Mouse (Mus musculus) kidney, adult 2 months (tissue): ENCODE data around the gene Tubb4a. TPM values are rescaled to one million over a fixed set of nuclear protein-coding genes. Genes with fewer than 3 reads are reported as not detected.

ENCODE experiments used
- DNase-seq: peaks from one replicate; pipeline ENCODE4 v3.0.0; 2021
- H3K27ac ChIP-seq: fragments of 200-500 bp; 2 replicates; pipeline ENCODE4 v1.5.1; 2012; ENCODE audit warnings: low read depth, low read length, control low read depth, inconsistent platforms; ENCODE audit not compliant: insufficient read depth
- H3K27me3 ChIP-seq: fragments of 200-500 bp; replicated peaks from 2 replicates; pipeline ENCODE4 v1.6.1; 2012; ENCODE audit warnings: mild to moderate bottlenecking, moderate library complexity, low read length, inconsistent platforms; ENCODE audit not compliant: control insufficient read depth, insufficient read depth
- H3K36me3 ChIP-seq: fragments of 200-500 bp; 2 replicates; pipeline ENCODE4 v1.6.1; 2012; ENCODE audit warnings: mild to moderate bottlenecking, moderate library complexity, low read length, inconsistent platforms; ENCODE audit not compliant: control insufficient read depth, insufficient read depth
- H3K4me1 ChIP-seq: fragments of 200-500 bp; 2 replicates; pipeline ENCODE4 v1.6.1; 2011; ENCODE audit warnings: low read length; ENCODE audit not compliant: control insufficient read depth, insufficient read depth
- H3K4me3 ChIP-seq: fragments of 200-500 bp; 2 replicates; pipeline ENCODE4 v1.5.1; 2011; ENCODE audit warnings: mild to moderate bottlenecking, low read depth, low read length, control low read depth; ENCODE audit not compliant: insufficient read depth
- CTCF ChIP-seq: fragments of 200-500 bp; conservative IDR thresholded peaks from 2 replicates; pipeline ENCODE4 v1.5.1; 2011; ENCODE audit warnings: low read depth, mild to moderate bottlenecking, control low read depth, low read length, moderate library complexity, mixed read lengths; ENCODE audit not compliant: insufficient read depth, insufficient read length
- POLR2A ChIP-seq: fragments of 200-500 bp; IDR thresholded peaks from one replicate; pipeline ENCODE4 v1.6.1; 2011; ENCODE audit warnings: low read depth, low read length, control low read depth
- WGBS: fragments of 180-500 bp; shearing (Covaris S2); methylation state at CpG from one replicate; pipeline ENCODE4 v1.1.7; 2018; 5-methylcytosine and 5-hydroxymethylcytosine counted together
- polyA plus RNA-seq: library from polyadenylated mRNA; depleted of rRNA; stranded (reverse); fragments of >200 nt; gene quantifications from 2 replicates; pipeline ENCODE4 v1.2.3, GENCODE M21; 2012; rRNA removed

The Tubb4a gene
- polyA plus RNA-seq, 1 experiment = 2.9 TPM

DNA sequence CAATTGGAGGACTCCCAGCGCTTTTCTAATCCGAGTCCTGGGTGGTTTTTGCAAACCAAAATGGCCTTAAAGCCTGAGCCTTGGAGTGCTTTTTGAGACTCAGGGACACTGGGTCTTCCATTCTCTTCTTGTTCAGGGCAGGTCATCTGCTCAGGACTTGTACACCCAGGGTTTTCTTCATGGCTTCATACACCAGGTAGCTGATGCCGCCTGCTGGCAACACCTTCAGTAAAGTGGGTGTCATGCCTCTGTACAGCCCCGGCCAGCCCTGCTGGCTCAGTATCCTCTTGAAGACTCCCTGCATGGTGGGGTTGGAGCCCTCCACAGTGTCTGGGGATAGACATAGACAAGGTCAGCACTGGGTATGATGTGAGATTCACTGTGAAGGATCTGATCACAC is 54.7 kb downstream of the Tubb4a start:
- Histone ChIP-seq H3K27ac (no peak overlapping the region), H3K4me1 (peaks cover 10% of the 10 kb centered on the region; the same call in 1 of the 2 replicates), H3K4me3 (no peak overlapping the region), H3K27me3 (no peaks in the 10 kb centered on the region), H3K36me3 (no peaks in the 10 kb centered on the region)
- TF ChIP-seq CTCF (no peak), POLR2A (no peak)
- no peak for DNase-seq
- WGBS = 86% methylated on average over 4 of the region's 4 CpGs

DNA sequence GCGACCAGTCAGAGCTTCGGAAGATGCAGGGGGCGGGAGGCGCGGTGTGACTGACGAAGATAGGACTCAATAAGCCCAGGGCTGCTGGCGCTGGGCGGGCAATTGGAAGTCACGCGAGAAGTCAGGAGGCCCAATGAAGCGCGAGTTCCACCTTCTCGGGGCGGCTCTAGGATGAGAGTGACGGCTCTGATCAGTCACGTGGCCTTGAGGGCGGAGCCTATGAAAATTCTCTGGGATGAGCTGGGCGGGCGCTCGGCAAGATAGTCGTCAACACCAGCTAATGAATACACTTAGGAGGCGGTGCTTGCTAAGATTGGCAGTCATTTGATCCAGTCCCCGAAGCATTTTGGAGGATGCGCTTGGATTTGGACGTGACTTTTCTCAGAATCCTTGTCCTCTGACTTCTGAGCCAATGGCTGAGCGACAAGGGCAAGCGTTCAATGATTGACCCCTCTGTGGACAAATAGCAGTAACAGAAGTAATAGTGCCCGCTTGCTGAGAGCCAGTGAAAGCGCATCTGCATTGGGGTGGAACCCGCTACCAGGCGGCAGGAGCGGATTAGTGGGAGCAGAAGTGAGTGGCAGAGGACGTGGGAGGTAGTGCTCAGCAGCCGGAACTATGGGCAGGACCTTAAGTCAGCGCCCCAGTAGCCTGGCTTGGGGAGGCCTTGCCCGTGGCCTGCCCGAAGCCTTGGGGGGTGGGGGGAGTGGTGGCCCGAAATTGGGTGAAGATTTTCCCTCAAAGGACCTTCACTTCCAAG is 55.7 kb downstream of the Tubb4a start:
- no peaks in the 10 kb centered on the region for H3K27me3 ChIP-seq

DNA sequence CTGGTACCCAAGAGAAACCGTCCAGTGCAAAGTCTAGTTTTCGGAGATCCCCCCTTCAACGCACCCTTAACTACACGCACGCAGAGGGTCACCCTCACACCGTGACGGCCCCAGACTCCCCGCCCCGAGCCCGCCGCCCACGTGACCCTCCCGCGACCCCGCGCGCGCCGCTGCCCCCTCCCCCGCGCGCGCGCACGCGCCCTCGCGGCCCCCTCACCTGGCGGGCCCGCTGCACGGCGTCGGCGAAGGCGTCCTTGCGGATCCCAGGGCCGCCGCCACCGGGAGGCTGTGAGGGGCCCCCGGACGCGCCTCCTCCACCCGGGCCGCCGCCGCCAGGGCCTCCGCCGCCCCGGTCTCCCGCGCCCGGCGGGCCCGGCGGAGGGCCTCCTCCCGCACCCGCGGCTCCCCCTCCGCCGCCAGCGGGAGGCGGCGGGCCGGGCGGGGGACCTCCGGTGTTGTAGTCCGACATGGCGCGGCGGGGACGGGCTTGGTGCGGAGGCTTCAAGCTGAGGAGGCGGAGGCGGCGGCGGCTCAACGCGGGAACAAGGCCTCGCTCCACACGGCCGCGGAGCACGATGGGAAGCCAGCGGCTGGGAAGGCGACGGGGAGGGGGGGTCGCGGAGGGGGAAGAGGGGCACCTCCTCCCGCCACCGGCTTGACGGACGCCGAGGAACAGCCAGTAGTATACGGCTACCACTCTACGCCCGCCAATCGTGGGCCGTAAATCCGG is 56.5 kb downstream of the Tubb4a start, which contains the start of gene Khsrp:
Khsrp (minus strand) TSS at position 592 of the 730 bp plus-strand sequence.
- WGBS = 1% methylated on average over 94 of the region's 99 CpGs

More for the DNA sequence above, 55.7 kb downstream of the Tubb4a start:
- Histone ChIP-seq H3K4me3 (peak overlapping the region; percentile 46), H3K4me1 (peaks cover 10% of the 10 kb centered on the region; the same call in 1 of the 2 replicates), H3K36me3 (no peaks in the 10 kb centered on the region), H3K27ac (peak overlapping the region; percentile 86)
- peak; percentile 96 for TF ChIP-seq POLR2A
- no peak for TF ChIP-seq CTCF
- WGBS = under 1% methylated on average over 38 of the region's 38 CpGs
- peak; percentile 100 for DNase-seq

More for the DNA sequence above, 56.5 kb downstream of the Tubb4a start, which contains the start of gene Khsrp:
- no peaks in the 10 kb centered on the region for H3K36me3 ChIP-seq
- H3K4me1 ChIP-seq = peaks cover 10% of the 10 kb centered on the region; the same call in 1 of the 2 replicates
- TF ChIP-seq POLR2A (no peak), CTCF (no peak)
- peak; percentile 21 for DNase-seq
- H3K4me3 ChIP-seq = peak within 1 kb of the TSS; percentile 92
- H3K27ac ChIP-seq = peak within 1 kb of the TSS; percentile 86
- H3K27me3 ChIP-seq = no peaks in the 10 kb centered on the region

Other genes starting within 250 kb of the Tubb4a start
- gene Acsbg2, start 213.3 kb downstream of the Tubb4a start, polyA plus RNA-seq = 0.05 TPM in 2 replicates
- gene 1700061G19Rik, start 212.3 kb downstream of the Tubb4a start, polyA plus RNA-seq = 0.03 and 0.07 TPM in 2 replicates
- 30.1 and 37.9 TPM in 2 replicates for gene Mllt1, start 152.4 kb downstream of the Tubb4a start, polyA plus RNA-seq
- gene Acer1, start 105.7 kb downstream of the Tubb4a start, polyA plus RNA-seq = not detected in 2 replicates
- gene Clpp, start 97.5 kb downstream of the Tubb4a start, polyA plus RNA-seq = 245 and 276 TPM in 2 replicates
- 54.4 and 59.2 TPM in 2 replicates for gene Alkbh7, start 90.4 kb downstream of the Tubb4a start, polyA plus RNA-seq
- not detected in 2 replicates for gene Pspn, start 87.8 kb downstream of the Tubb4a start, polyA plus RNA-seq
- 22.0 and 25.1 TPM in 2 replicates for gene Gtf2f1, start 76.5 kb downstream of the Tubb4a start, polyA plus RNA-seq
- 0.11 and 0.15 TPM in 2 replicates for gene Gm17949, start 76.3 kb downstream of the Tubb4a start, polyA plus RNA-seq
- gene Khsrp, start 56.3 kb downstream of the Tubb4a start, polyA plus RNA-seq = 49.7 and 51.1 TPM in 2 replicates
- gene Slc25a41, start 46.1 kb downstream of the Tubb4a start, polyA plus RNA-seq = 0.13 TPM in 1 of 2 replicates, not detected in the other
- 110 and 124 TPM in 2 replicates for gene Crb3, start 28.7 kb downstream of the Tubb4a start, polyA plus RNA-seq
- 121 and 124 TPM in 2 replicates for gene Slc25a23, start 27.9 kb downstream of the Tubb4a start, polyA plus RNA-seq
- 2.0 and 4.9 TPM in 2 replicates for gene Dennd1c, start 9.3 kb downstream of the Tubb4a start, polyA plus RNA-seq
- 1.6 and 2.5 TPM in 2 replicates for gene Tnfsf9, start 17.5 kb upstream of the Tubb4a start, polyA plus RNA-seq
- gene Cd70, start 62.0 kb upstream of the Tubb4a start, polyA plus RNA-seq = 0.13 TPM in 1 of 2 replicates, not detected in the other
- gene Tnfsf14, start 106.4 kb upstream of the Tubb4a start, polyA plus RNA-seq = 0.35 and 0.44 TPM in 2 replicates
- 51.5 and 69.4 TPM in 2 replicates for gene C3, start 140.4 kb upstream of the Tubb4a start, polyA plus RNA-seq
- gene Gpr108, start 160.7 kb upstream of the Tubb4a start, polyA plus RNA-seq = 36.7 and 39.6 TPM in 2 replicates
- 30.4 and 35.6 TPM in 2 replicates for gene Trip10, start 161.7 kb upstream of the Tubb4a start, polyA plus RNA-seq
- 1.1 and 3.4 TPM in 2 replicates for gene Vav1, start 191.3 kb upstream of the Tubb4a start, polyA plus RNA-seq